Mouse (Mus musculus): ENCODE data around the gene Fam229a.

Gene Fam229a

GRCm38 (mm10) chr4:129518519-129518918, 27.5 kb downstream of the Fam229a start:
- WGBS = 90% methylated on average over 8 of the region's 8 CpGs

GRCm38 (mm10) chr4:129525338-129525737, 34.3 kb downstream of the Fam229a start:
- WGBS = 89% methylated on average over 5 of the region's 5 CpGs

- WGBS = 85% methylated on average over 3 of the region's 3 CpGs
Observed at GRCm38 (mm10) chr4:129525889-129526288, 34.9 kb downstream of the Fam229a start.

GRCm38 (mm10) chr4:129528901-129529300, 37.9 kb downstream of the Fam229a start:
- WGBS = 96% methylated on average over 6 of the region's 6 CpGs

GRCm38 (mm10) chr4:129540012-129540411, 49.0 kb downstream of the Fam229a start:
- 83% methylated on average over 6 of the region's 6 CpGs for WGBS
